Mouse (Mus musculus) heart, embryonic 11.5 days (tissue): ENCODE measurements around the gene Rpl22. TPM values are rescaled to one million over a fixed set of nuclear protein-coding genes. Genes with fewer than 3 reads are reported as not detected.

Experiments used
- ATAC-seq: fragments of 200-750 bp; cut with Nextera tagmentation; replicated peaks from 2 replicates; pipeline ENCODE4 v1.8.0; 2017; ENCODE audit warnings: moderate library complexity; ENCODE audit not compliant: insufficient number of reproducible peaks, low FRiP score, low TSS enrichment
- H3K27ac ChIP-seq: fragments of 300-500 bp; sonication (generic); 2 replicates; pipeline ENCODE4 v1.5.1; 2014; ENCODE audit warnings: mild to moderate bottlenecking, low read depth, low read length
- H3K27me3 ChIP-seq: fragments of 300-500 bp; sonication (generic); 2 replicates; pipeline ENCODE4 v1.6.1; 2014; ENCODE audit warnings: mild to moderate bottlenecking, low read length, mixed read lengths; ENCODE audit not compliant: control insufficient read depth, insufficient read depth
- H3K36me3 ChIP-seq: fragments of 300-500 bp; sonication (generic); 2 replicates; pipeline ENCODE4 v1.6.1; 2014; ENCODE audit warnings: mild to moderate bottlenecking, low read length, moderate library complexity, mixed read lengths; ENCODE audit not compliant: control insufficient read depth, insufficient read depth
- H3K4me1 ChIP-seq: fragments of 300-500 bp; sonication (generic); 2 replicates; pipeline ENCODE4 v1.6.1; 2014; ENCODE audit warnings: low read length; ENCODE audit not compliant: control insufficient read depth, insufficient read depth
- H3K4me2 ChIP-seq: fragments of 300-500 bp; sonication (generic); 2 replicates; pipeline ENCODE4 v1.6.1; 2014; ENCODE audit warnings: mild to moderate bottlenecking, moderate library complexity
- H3K4me3 ChIP-seq: fragments of 300-500 bp; sonication (generic); 2 replicates; pipeline ENCODE4 v1.5.1; 2014; ENCODE audit warnings: low read depth, low read length
- H3K9ac ChIP-seq: fragments of 300-500 bp; sonication (generic); 2 replicates; pipeline ENCODE4 v1.6.1; 2014; ENCODE audit warnings: mild to moderate bottlenecking, low read depth, low read length, moderate library complexity
- H3K9me3 ChIP-seq: fragments of 300-500 bp; sonication (generic); replicated peaks from 2 replicates; pipeline ENCODE4 v1.6.1; 2016; ENCODE audit warnings: low read length; ENCODE audit not compliant: control insufficient read depth
- WGBS: fragments of 180-500 bp; shearing (Covaris S2); extraction: QIAGEN DNeasy Blood & Tissue Kit; methylation state at CpG from one replicate; pipeline ENCODE4 v1.1.7; 2014; ENCODE audit not compliant: insufficient replicate concordance; 5-methylcytosine and 5-hydroxymethylcytosine counted together
- polyA plus RNA-seq: library from polyadenylated mRNA; unstranded; fragments of >200 nt; fragmentation: Nextera tagmentation; extraction: Ambion mirVana; gene quantifications from 2 replicates; pipeline ENCODE4 v1.2.1, GENCODE M21; 2014

The Rpl22 gene
- 285 and 300 TPM in 2 replicates for polyA plus RNA-seq

GRCm38 (mm10) chr4:152325574-152326411, at the start of gene Rpl22:
Gene Rpl22, plus strand, starts transcription at chr4:152325742.
- Histone ChIP-seq H3K27ac (peak within 1 kb of the TSS; percentile 75), H3K9ac (peak within 1 kb of the TSS; percentile 90), H3K36me3 (peaks cover 18% of the 10 kb centered on the region), H3K4me3 (peak within 1 kb of the TSS; percentile 96), H3K27me3 (no peaks in the 10 kb centered on the region), H3K9me3 (no peaks in the 10 kb centered on the region), H3K4me1 (peaks cover 7% of the 10 kb centered on the region), H3K4me2 (peak within 1 kb of the TSS; percentile 95)
- ATAC-seq: peak; percentile 91
- under 1% methylated on average over 68 of the region's 70 CpGs for WGBS

GRCm38 (mm10) chr4:152276389-152277347, 48.9 kb upstream of the Rpl22 start:
- Histone ChIP-seq H3K4me2 (no peak overlapping the region), H3K4me1 (peaks cover 33% of the 10 kb centered on the region), H3K9me3 (no peaks in the 10 kb centered on the region), H3K27me3 (peaks cover 37% of the 10 kb centered on the region), H3K36me3 (no peaks in the 10 kb centered on the region), H3K9ac (no peak overlapping the region), H3K4me3 (no peak overlapping the region), H3K27ac (no peak overlapping the region)
- no peak for ATAC-seq
- WGBS: 45% methylated on average over 10 of the region's 10 CpGs

DNA sequence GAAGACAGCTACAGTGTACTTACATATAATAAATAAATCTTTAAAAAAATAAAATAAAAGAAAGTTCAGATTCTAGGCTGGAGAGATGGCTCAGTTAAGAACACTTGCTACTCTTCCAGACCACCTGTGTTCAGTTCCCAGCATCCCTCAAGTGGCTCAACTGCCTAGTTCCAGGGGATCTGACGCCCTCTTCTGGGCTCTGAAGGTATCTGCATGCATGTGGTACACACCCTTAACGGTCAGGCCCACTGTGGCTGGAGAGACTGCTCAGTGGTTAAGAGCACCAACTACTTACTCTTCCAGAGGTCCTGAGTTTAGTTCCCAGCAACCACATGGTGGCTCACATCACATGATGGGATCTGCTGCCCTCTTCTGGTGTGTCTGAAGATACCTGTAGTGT, 47.6 kb upstream of the Rpl22 start:
- WGBS: 71% methylated on average over 2 of the region's 2 CpGs
- Histone ChIP-seq H3K36me3 (no peaks in the 10 kb centered on the region), H3K27ac (no peak overlapping the region), H3K9me3 (no peaks in the 10 kb centered on the region), H3K9ac (no peak overlapping the region), H3K4me3 (no peak overlapping the region), H3K27me3 (peaks cover 49% of the 10 kb centered on the region), H3K4me1 (peaks cover 24% of the 10 kb centered on the region), H3K4me2 (no peak overlapping the region)
- no peak for ATAC-seq

DNA sequence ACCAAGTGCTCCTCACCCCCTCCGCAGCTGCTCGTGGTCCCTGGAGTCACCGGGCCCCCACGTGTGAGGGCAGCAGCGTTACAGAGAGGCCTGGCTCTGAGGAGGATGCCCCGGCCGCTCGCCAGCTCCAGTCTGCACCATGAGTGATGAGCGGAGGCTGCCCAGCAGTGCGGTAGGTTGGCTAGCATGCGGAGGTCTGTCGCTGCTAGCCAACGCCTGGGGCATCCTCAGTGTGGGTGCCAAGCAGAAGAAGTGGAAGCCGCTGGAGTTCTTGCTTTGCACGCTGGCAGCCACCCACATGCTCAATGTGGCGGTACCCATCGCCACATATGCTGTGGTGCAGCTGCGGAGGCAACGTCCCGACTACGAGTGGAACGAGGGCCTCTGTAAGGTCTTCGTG, 46.6 kb upstream of the Rpl22 start:
- no peaks in the 10 kb centered on the region for H3K9me3 ChIP-seq

GRCm38 (mm10) chr4:152281601-152282000, 43.9 kb upstream of the Rpl22 start:
- H3K27me3 ChIP-seq: peaks cover 73% of the 10 kb centered on the region
- H3K4me1 ChIP-seq: peaks cover 8% of the 10 kb centered on the region
- H3K27ac ChIP-seq: no peak overlapping the region
- no peaks in the 10 kb centered on the region for H3K36me3 ChIP-seq
- H3K4me2 ChIP-seq: no peak overlapping the region
- H3K9ac ChIP-seq: no peak overlapping the region
- 42% methylated on average over 15 of the region's 15 CpGs for WGBS
- ATAC-seq: no peak
- H3K4me3 ChIP-seq: no peak overlapping the region
- no peaks in the 10 kb centered on the region for H3K9me3 ChIP-seq

More for the DNA sequence above, 46.6 kb upstream of the Rpl22 start:
- H3K27me3 ChIP-seq: peaks cover 60% of the 10 kb centered on the region
- no peak overlapping the region for H3K9ac ChIP-seq
- no peak for ATAC-seq
- H3K27ac ChIP-seq: no peak overlapping the region
- no peak overlapping the region for H3K4me2 ChIP-seq
- H3K36me3 ChIP-seq: no peaks in the 10 kb centered on the region
- H3K4me1 ChIP-seq: peaks cover 19% of the 10 kb centered on the region
- WGBS: 85% methylated on average over 23 of the region's 23 CpGs
- H3K4me3 ChIP-seq: no peak overlapping the region

- H3K4me2 ChIP-seq: peak overlapping the region; percentile 62
- WGBS: 21% methylated on average over 32 of the region's 34 CpGs
- no peak for ATAC-seq
- peak overlapping the region; percentile 26; the same call in 1 of the 2 replicates for H3K4me3 ChIP-seq
- peaks cover 8% of the 10 kb centered on the region for H3K4me1 ChIP-seq
- peaks cover 82% of the 10 kb centered on the region for H3K27me3 ChIP-seq
- no peaks in the 10 kb centered on the region for H3K36me3 ChIP-seq
- H3K9ac ChIP-seq: no peak overlapping the region
- no peak overlapping the region for H3K27ac ChIP-seq
- H3K9me3 ChIP-seq: no peaks in the 10 kb centered on the region
Measured at GRCm38 (mm10) chr4:152282721-152283120, 42.8 kb upstream of the Rpl22 start.

DNA sequence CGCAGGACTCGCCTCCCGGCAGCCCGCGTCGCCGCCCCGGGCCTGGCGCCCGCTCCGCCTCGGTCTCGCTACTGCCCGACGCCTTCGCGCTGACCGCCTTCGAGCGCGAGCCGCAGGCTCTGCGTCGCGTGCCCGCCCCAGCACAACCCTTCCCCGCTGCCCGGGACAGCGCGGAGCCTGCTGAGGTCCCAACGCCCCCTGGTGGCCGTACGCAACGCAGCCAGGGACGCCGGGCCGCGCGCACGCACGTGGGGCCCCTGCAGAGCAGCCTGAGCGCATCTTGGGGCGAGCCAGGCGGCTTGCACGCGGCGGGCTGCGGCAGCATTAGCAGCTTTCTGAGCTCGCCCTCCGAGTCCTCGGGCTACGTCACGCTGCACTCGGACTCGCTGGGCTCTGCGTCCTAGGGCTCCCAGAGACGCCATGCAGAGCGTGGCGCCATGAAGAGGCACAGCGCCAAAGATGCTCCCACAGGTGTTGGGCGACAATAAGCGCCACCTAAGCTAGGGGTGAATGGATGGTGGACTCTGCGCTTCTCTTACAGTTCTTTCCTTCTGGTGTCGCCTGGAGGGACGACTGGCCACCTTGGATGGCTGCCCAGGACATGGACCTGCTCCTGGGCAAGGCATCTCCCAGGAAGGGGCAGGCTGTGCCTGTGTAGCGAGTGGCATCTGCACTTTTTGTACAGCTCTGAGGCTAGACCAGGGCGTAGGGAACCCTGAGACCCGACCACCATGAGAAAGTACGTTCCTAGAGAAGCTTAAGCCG, 42.2 kb upstream of the Rpl22 start:
- Histone ChIP-seq H3K9ac (no peak overlapping the region), H3K36me3 (no peaks in the 10 kb centered on the region), H3K4me3 (peak overlapping the region; percentile 26; the same call in 1 of the 2 replicates), H3K4me2 (peak overlapping the region; percentile 62), H3K27ac (no peak overlapping the region), H3K9me3 (no peaks in the 10 kb centered on the region), H3K27me3 (peaks cover 89% of the 10 kb centered on the region), H3K4me1 (peaks cover 8% of the 10 kb centered on the region)
- ATAC-seq: peak; percentile 55; the same call in 1 of the 2 replicates
- 4% methylated on average over 70 of the region's 70 CpGs for WGBS

DNA sequence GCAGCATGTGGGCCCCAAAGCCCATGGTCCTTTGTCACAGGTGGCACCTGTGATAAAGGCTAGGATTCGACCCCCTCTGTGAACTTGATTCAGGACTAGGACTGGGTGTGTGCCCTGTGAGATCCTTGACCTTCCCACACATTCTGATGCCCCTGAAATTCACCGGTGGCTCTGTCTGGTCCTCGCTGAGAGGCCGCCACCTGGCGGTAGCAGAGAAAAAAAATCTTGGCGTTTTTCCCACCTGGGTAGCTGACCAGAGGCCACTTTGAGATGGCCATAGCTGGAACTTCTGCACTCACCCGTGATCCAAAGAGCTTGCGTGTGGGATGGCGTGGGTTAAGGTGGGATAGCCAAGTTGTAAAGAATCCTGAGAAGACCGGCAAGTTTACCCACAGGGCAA, 40.0 kb upstream of the Rpl22 start:
- no peak overlapping the region for H3K4me3 ChIP-seq
- H3K9me3 ChIP-seq: no peaks in the 10 kb centered on the region

More for the DNA sequence above, 40.0 kb upstream of the Rpl22 start:
- 0% methylated on average over 10 of the region's 10 CpGs for WGBS
- Histone ChIP-seq H3K27me3 (peaks cover 91% of the 10 kb centered on the region), H3K4me1 (peaks cover 11% of the 10 kb centered on the region), H3K9ac (no peak overlapping the region), H3K27ac (no peak overlapping the region), H3K4me2 (no peak overlapping the region), H3K36me3 (no peaks in the 10 kb centered on the region)
- ATAC-seq: no peak
